Mouse (Mus musculus) intestine, embryonic 16.5 days (tissue): ENCODE results near the gene 2310011J03Rik. TPM values are rescaled to one million over a fixed set of nuclear protein-coding genes. Genes with fewer than 3 reads are reported as not detected.

Experiments
- ATAC-seq: fragments of 200-750 bp; cut with Nextera tagmentation; 2 replicates; pipeline ENCODE4 v1.8.0; 2017; ENCODE audit warnings: moderate TSS enrichment, moderate library complexity
- H3K27ac ChIP-seq: fragments of 300-500 bp; sonication (generic); 2 replicates; pipeline ENCODE4 v1.5.1; 2014; ENCODE audit warnings: mild to moderate bottlenecking, low read length
- H3K27me3 ChIP-seq: fragments of 300-500 bp; sonication (generic); replicated peaks from 2 replicates; pipeline ENCODE4 v1.6.1; 2014; ENCODE audit warnings: low read length, control low read depth, mixed read lengths; ENCODE audit not compliant: control insufficient read depth, insufficient read depth
- H3K36me3 ChIP-seq: fragments of 300-500 bp; sonication (generic); 2 replicates; pipeline ENCODE4 v1.6.1; 2014; ENCODE audit warnings: low read length, control low read depth; ENCODE audit not compliant: control insufficient read depth, insufficient read depth
- H3K4me1 ChIP-seq: fragments of 300-500 bp; sonication (generic); 2 replicates; pipeline ENCODE4 v1.6.1; 2014; ENCODE audit warnings: low read length, control low read depth, mixed read lengths; ENCODE audit not compliant: control insufficient read depth, insufficient read depth
- H3K4me2 ChIP-seq: fragments of 300-500 bp; sonication (generic); 2 replicates; pipeline ENCODE4 v1.6.1; 2014; ENCODE audit warnings: low read depth, low read length, control low read depth
- H3K4me3 ChIP-seq: fragments of 300-500 bp; sonication (generic); 2 replicates; pipeline ENCODE4 v1.5.1; 2014; ENCODE audit warnings: mild to moderate bottlenecking, low read length
- H3K9ac ChIP-seq: fragments of 300-500 bp; sonication (generic); 2 replicates; pipeline ENCODE4 v1.6.1; 2014; ENCODE audit warnings: low read depth, low read length
- H3K9me3 ChIP-seq: fragments of 300-500 bp; sonication (generic); 2 replicates; pipeline ENCODE4 v1.6.1; 2016; ENCODE audit warnings: low read length, control low read depth; ENCODE audit not compliant: control insufficient read depth
- WGBS: fragments of 180-500 bp; shearing (Covaris S2); extraction: QIAGEN DNeasy Blood & Tissue Kit; methylation state at CpG from one replicate; pipeline ENCODE4 v1.1.7; 2014; 5-methylcytosine and 5-hydroxymethylcytosine counted together
- polyA plus RNA-seq: library from polyadenylated mRNA; unstranded; fragments of >200 nt; fragmentation: Nextera tagmentation; extraction: Ambion mirVana; gene quantifications from 2 replicates; pipeline ENCODE4 v1.2.1, GENCODE M21; 2015

The 2310011J03Rik gene
- polyA plus RNA-seq, 1 experiment from 2014 or later: 64.3 TPM

GRCm38 (mm10) chr10:80294311-80294710 is 26.0 kb downstream of the 2310011J03Rik start:
- Histone ChIP-seq H3K4me1 (peaks cover 23% of the 10 kb centered on the region), H3K9ac (0 out of 2 replicates have a peak overlapping the region, but pooled peaks have one; percentile 99), H3K36me3 (peaks cover 8% of the 10 kb centered on the region), H3K4me2 (no peak overlapping the region; the same call in 1 of the 2 replicates), H3K27ac (peak overlapping the region; percentile 11; the same call in 1 of the 2 replicates), H3K27me3 (peaks cover 19% of the 10 kb centered on the region), H3K9me3 (no peaks in the 10 kb centered on the region), H3K4me3 (no peak overlapping the region)
- no peak for ATAC-seq
- 69% methylated on average over 4 of the region's 4 CpGs for WGBS

GRCm38 (mm10) chr10:80293325-80293724 is 27.0 kb downstream of the 2310011J03Rik start:
- 20% methylated on average over 14 of the region's 14 CpGs for WGBS
- ATAC-seq: no peak
- H3K36me3 ChIP-seq: peaks cover 8% of the 10 kb centered on the region
- H3K27me3 ChIP-seq: peaks cover 9% of the 10 kb centered on the region
- no peaks in the 10 kb centered on the region for H3K9me3 ChIP-seq
- H3K9ac ChIP-seq: peak overlapping the region; percentile 99
- H3K4me3 ChIP-seq: peak overlapping the region; percentile 72
- peaks cover 23% of the 10 kb centered on the region for H3K4me1 ChIP-seq
- H3K27ac ChIP-seq: peak overlapping the region; percentile 88
- peak overlapping the region; percentile 85 for H3K4me2 ChIP-seq

- Histone ChIP-seq H3K9me3 (no peaks in the 10 kb centered on the region), H3K4me2 (peak within 1 kb of the TSS; percentile 85), H3K9ac (peak within 1 kb of the TSS; percentile 99), H3K4me1 (peaks cover 26% of the 10 kb centered on the region), H3K36me3 (peaks cover 10% of the 10 kb centered on the region), H3K27ac (peak within 1 kb of the TSS; percentile 88), H3K27me3 (peaks cover 3% of the 10 kb centered on the region), H3K4me3 (peak within 1 kb of the TSS; percentile 72)
- under 1% methylated on average over 72 of the region's 72 CpGs for WGBS
- ATAC-seq: peak; percentile 86
Measured at GRCm38 (mm10) chr10:80292251-80293146, 27.8 kb downstream of the 2310011J03Rik start, which contains the start of gene Rps15. Gene Rps15, plus strand, starts transcription at chr10:80292453.

GRCm38 (mm10) chr10:80288657-80289056 is 31.7 kb downstream of the 2310011J03Rik start:
- no peaks in the 10 kb centered on the region for H3K9me3 ChIP-seq
- H3K27ac ChIP-seq: no peak overlapping the region
- ATAC-seq: no peak
- H3K4me1 ChIP-seq: peaks cover 12% of the 10 kb centered on the region
- H3K27me3 ChIP-seq: no peaks in the 10 kb centered on the region
- H3K4me3 ChIP-seq: no peak overlapping the region
- peaks cover 16% of the 10 kb centered on the region for H3K36me3 ChIP-seq
- H3K4me2 ChIP-seq: no peak overlapping the region
- H3K9ac ChIP-seq: no peak overlapping the region
- 65% methylated on average over 8 of the region's 8 CpGs for WGBS

- H3K4me1 ChIP-seq: peaks cover 7% of the 10 kb centered on the region
- ATAC-seq: no peak
- H3K4me3 ChIP-seq: no peak overlapping the region
- H3K36me3 ChIP-seq: peaks cover 19% of the 10 kb centered on the region
- WGBS: 80% methylated on average over 12 of the region's 12 CpGs
- H3K4me2 ChIP-seq: no peak overlapping the region
- H3K27me3 ChIP-seq: no peaks in the 10 kb centered on the region
- H3K9ac ChIP-seq: no peak overlapping the region
- H3K27ac ChIP-seq: peak overlapping the region; percentile 11; the same call in 1 of the 2 replicates
- H3K9me3 ChIP-seq: no peaks in the 10 kb centered on the region
Measured at GRCm38 (mm10) chr10:80288097-80288496, 32.2 kb downstream of the 2310011J03Rik start.

- Histone ChIP-seq H3K36me3 (peaks cover 25% of the 10 kb centered on the region), H3K4me3 (no peak overlapping the region), H3K27me3 (no peaks in the 10 kb centered on the region), H3K4me2 (no peak overlapping the region), H3K27ac (no peak overlapping the region), H3K9me3 (no peaks in the 10 kb centered on the region), H3K4me1 (peaks cover 14% of the 10 kb centered on the region), H3K9ac (no peak overlapping the region)
- 75% methylated on average over 15 of the region's 15 CpGs for WGBS
- no peak for ATAC-seq
Measured at GRCm38 (mm10) chr10:80285222-80286070, 34.9 kb downstream of the 2310011J03Rik start.

- Histone ChIP-seq H3K4me2 (no peak overlapping the region), H3K9ac (no peak overlapping the region), H3K27me3 (no peaks in the 10 kb centered on the region), H3K36me3 (peaks cover 45% of the 10 kb centered on the region), H3K9me3 (no peaks in the 10 kb centered on the region), H3K4me3 (no peak overlapping the region), H3K27ac (peak overlapping the region; percentile 69), H3K4me1 (peaks cover 11% of the 10 kb centered on the region; the same call in 1 of the 2 replicates)
- WGBS: 77% methylated on average over 20 of the region's 20 CpGs
- peak; percentile 26 for ATAC-seq
Measured at GRCm38 (mm10) chr10:80282481-80283441, 37.6 kb downstream of the 2310011J03Rik start.

GRCm38 (mm10) chr10:80281921-80282371 is 38.4 kb downstream of the 2310011J03Rik start:
- no peaks in the 10 kb centered on the region for H3K9me3 ChIP-seq
- 71% methylated on average over 8 of the region's 8 CpGs for WGBS
- H3K36me3 ChIP-seq: peaks cover 46% of the 10 kb centered on the region
- H3K4me1 ChIP-seq: peaks cover 11% of the 10 kb centered on the region; the same call in 1 of the 2 replicates
- H3K4me2 ChIP-seq: no peak overlapping the region
- no peaks in the 10 kb centered on the region for H3K27me3 ChIP-seq
- H3K27ac ChIP-seq: peak overlapping the region; percentile 69
- ATAC-seq: 0 out of 2 replicates have a peak, but pooled peaks have one; percentile 16
- no peak overlapping the region for H3K4me3 ChIP-seq
- peak overlapping the region; percentile 42 for H3K9ac ChIP-seq
